Mouse (Mus musculus): ENCODE measurements around the gene Arhgap19. TPM values are rescaled to one million over a fixed set of nuclear protein-coding genes. Genes with fewer than 3 reads are reported as not detected.

The Arhgap19 gene
- polyA plus RNA-seq, 1 experiment = 8.5 TPM

- Histone ChIP-seq H3K4me3 (ENCODE audit: extremely low read depth, insufficient read depth, insufficient read length) (no peak overlapping the region), H3K27ac (ENCODE audit: insufficient read depth, low read length) (no peak overlapping the region), H3K4me1 (ENCODE audit: control insufficient read depth, insufficient read depth, insufficient read length) (peaks cover 9% of the 10 kb centered on the region), H3K27me3 (ENCODE audit: control insufficient read depth, insufficient read depth, low read length) (no peaks in the 10 kb centered on the region), H3K36me3 (ENCODE audit: control insufficient read depth, insufficient read depth, low read length) (no peaks in the 10 kb centered on the region)
- 80% methylated on average over 13 of the region's 13 CpGs for WGBS
- DNase-seq (ENCODE audit: low read depth in 1 of 2, low spot score in 2 of 2) = no peak
- TF ChIP-seq CTCF (IDR thresholded peaks at IDR 0.05; ENCODE audit: extremely low read depth, insufficient read depth, insufficient read length, insufficient replicate concordance) (no peak), POLR2A (IDR thresholded peaks at IDR 0.05; ENCODE audit: low read depth, low read length) (no peak)
Measured at GRCm38 (mm10) chr19:41832501-41833201, 30.8 kb upstream of the Arhgap19 start.

DNA sequence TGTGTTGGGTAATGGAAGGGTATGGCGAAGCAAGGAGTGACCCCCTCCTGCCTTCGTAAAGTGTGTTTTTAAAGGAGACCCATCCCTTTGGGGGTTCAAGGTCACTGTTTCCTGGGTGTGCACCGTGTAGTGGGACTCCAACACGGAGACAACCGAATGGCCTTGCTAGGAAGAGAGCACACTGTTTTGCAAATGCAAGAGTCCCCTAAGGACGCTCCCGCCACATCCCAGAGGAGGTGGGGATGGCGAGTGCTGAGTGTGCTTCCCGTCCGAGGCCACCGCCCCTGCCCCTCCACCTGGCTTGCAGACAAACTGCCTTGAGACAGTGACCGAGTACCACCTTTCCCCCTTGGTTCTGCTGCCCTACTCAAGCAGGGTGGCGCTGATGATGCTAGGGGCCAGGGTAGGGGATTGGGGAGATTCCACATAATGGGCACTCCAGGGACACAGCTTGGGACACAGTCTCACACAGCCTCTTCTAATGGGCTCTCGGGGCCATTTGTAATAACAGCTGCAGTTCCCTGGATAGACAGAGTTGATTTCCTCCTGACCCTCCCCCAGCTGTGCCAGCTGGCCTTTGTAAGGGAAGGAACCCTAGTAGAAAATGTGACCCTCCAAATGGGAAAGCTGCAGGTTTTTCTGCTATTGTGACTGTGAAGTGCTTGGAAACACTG lies 30.0 kb upstream of the Arhgap19 start:
- Histone ChIP-seq H3K36me3 (ENCODE audit: control insufficient read depth, insufficient read depth, low read length) (no peaks in the 10 kb centered on the region), H3K4me1 (ENCODE audit: control insufficient read depth, insufficient read depth, insufficient read length) (peaks cover 9% of the 10 kb centered on the region), H3K27me3 (ENCODE audit: control insufficient read depth, insufficient read depth, low read length) (no peaks in the 10 kb centered on the region), H3K27ac (ENCODE audit: insufficient read depth, low read length) (no peak overlapping the region), H3K4me3 (ENCODE audit: extremely low read depth, insufficient read depth, insufficient read length) (no peak overlapping the region)
- no peak for TF ChIP-seq POLR2A (IDR thresholded peaks at IDR 0.05; ENCODE audit: low read depth, low read length)
- no peak for TF ChIP-seq CTCF (IDR thresholded peaks at IDR 0.05; ENCODE audit: extremely low read depth, insufficient read depth, insufficient read length, insufficient replicate concordance)
- 68% methylated on average over 14 of the region's 14 CpGs for WGBS
- no peak for DNase-seq (ENCODE audit: low read depth in 1 of 2, low spot score in 2 of 2)

GRCm38 (mm10) chr19:41831101-41831570 lies 29.3 kb upstream of the Arhgap19 start:
- Histone ChIP-seq H3K4me1 (ENCODE audit: control insufficient read depth, insufficient read depth, insufficient read length) (peaks cover 9% of the 10 kb centered on the region), H3K36me3 (ENCODE audit: control insufficient read depth, insufficient read depth, low read length) (no peaks in the 10 kb centered on the region), H3K27ac (ENCODE audit: insufficient read depth, low read length) (no peak overlapping the region), H3K27me3 (ENCODE audit: control insufficient read depth, insufficient read depth, low read length) (no peaks in the 10 kb centered on the region), H3K4me3 (ENCODE audit: extremely low read depth, insufficient read depth, insufficient read length) (peak overlapping the region; percentile 81)
- WGBS = 4% methylated on average over 19 of the region's 19 CpGs
- DNase-seq (ENCODE audit: low read depth in 1 of 2, low spot score in 2 of 2) = no peak
- no peak for TF ChIP-seq CTCF (IDR thresholded peaks at IDR 0.05; ENCODE audit: extremely low read depth, insufficient read depth, insufficient read length, insufficient replicate concordance)
- no peak for TF ChIP-seq POLR2A (IDR thresholded peaks at IDR 0.05; ENCODE audit: low read depth, low read length)

DNA sequence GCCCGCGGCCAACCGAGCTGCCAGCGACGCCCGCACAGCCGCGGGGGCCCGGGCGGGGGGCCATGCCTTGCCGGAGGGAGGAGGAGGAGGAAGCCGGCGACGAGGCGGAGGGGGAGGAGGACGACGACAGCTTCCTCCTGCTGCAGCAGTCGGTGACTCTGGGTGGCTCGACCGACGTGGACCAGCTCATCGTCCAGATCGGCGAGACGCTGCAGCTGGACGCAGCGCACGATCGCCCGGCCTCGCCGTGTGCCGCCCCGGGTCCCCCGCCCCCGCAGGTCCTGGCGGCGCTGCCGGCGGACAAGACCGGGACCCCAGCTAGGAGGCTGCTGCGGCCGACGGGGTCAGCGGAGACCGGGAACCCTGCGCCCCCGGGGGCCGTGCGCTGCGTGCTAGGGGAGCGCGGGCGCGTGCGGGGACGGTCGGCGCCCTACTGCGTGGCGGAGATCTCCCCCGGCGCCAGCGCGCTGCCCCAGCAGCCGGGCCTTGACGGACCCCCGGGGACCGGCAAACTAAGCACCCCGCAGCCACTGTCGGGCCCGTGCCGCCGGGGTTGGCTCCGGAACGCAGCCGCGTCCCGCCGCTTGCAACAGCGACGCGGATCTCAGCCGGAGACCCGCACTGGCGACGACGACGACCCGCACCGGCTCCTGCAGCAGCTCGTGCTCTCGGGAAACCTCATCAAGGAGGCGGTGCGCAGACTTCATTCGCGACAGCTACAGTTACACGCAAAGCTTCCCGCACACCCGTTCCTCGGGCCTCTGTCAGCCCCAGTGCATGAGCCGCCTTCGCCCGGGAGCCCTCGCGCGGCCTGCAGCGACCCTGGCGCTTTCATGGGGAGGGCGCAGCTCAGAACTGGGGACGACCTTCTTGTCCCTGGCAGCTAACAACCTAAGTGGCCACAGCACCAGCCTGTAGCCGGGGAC lies 28.5 kb upstream of the Arhgap19 start:
- H3K27ac ChIP-seq (ENCODE audit: insufficient read depth, low read length) = peak overlapping the region; percentile 100
- peak overlapping the region; percentile 81 for H3K4me3 ChIP-seq (ENCODE audit: extremely low read depth, insufficient read depth, insufficient read length)
- peak in 1 of 2 experiments; percentile 78 for DNase-seq (ENCODE audit: low read depth in 1 of 2, low spot score in 2 of 2)
- H3K27me3 ChIP-seq (ENCODE audit: control insufficient read depth, insufficient read depth, low read length) = no peaks in the 10 kb centered on the region
- under 1% methylated on average over 107 of the region's 112 CpGs for WGBS
- H3K36me3 ChIP-seq (ENCODE audit: control insufficient read depth, insufficient read depth, low read length) = no peaks in the 10 kb centered on the region
- TF ChIP-seq CTCF (IDR thresholded peaks at IDR 0.05; ENCODE audit: extremely low read depth, insufficient read depth, insufficient read length, insufficient replicate concordance) (no peak), POLR2A (IDR thresholded peaks at IDR 0.05; ENCODE audit: low read depth, low read length) (no peak)
- H3K4me1 ChIP-seq (ENCODE audit: control insufficient read depth, insufficient read depth, insufficient read length) = peaks cover 9% of the 10 kb centered on the region

- H3K4me3 ChIP-seq (ENCODE audit: extremely low read depth, insufficient read depth, insufficient read length) = peak within 1 kb of the TSS; percentile 81
- peak; percentile 80 to 93 for DNase-seq (ENCODE audit: low read depth in 1 of 2, low spot score in 2 of 2)
- peak within 1 kb of the TSS; percentile 100 for H3K27ac ChIP-seq (ENCODE audit: insufficient read depth, low read length)
- TF ChIP-seq POLR2A (IDR thresholded peaks at IDR 0.05; ENCODE audit: low read depth, low read length) (no peak), CTCF (IDR thresholded peaks at IDR 0.05; ENCODE audit: extremely low read depth, insufficient read depth, insufficient read length, insufficient replicate concordance) (no peak)
- no peaks in the 10 kb centered on the region for H3K36me3 ChIP-seq (ENCODE audit: control insufficient read depth, insufficient read depth, low read length)
- no peaks in the 10 kb centered on the region for H3K27me3 ChIP-seq (ENCODE audit: control insufficient read depth, insufficient read depth, low read length)
- WGBS = under 1% methylated on average over 39 of the region's 39 CpGs
- H3K4me1 ChIP-seq (ENCODE audit: control insufficient read depth, insufficient read depth, insufficient read length) = peaks cover 9% of the 10 kb centered on the region
Measured at GRCm38 (mm10) chr19:41829381-41830105, 27.7 kb upstream of the Arhgap19 start, which contains the start of gene Frat1. Gene Frat1, plus strand, starts transcription at chr19:41829970.

DNA sequence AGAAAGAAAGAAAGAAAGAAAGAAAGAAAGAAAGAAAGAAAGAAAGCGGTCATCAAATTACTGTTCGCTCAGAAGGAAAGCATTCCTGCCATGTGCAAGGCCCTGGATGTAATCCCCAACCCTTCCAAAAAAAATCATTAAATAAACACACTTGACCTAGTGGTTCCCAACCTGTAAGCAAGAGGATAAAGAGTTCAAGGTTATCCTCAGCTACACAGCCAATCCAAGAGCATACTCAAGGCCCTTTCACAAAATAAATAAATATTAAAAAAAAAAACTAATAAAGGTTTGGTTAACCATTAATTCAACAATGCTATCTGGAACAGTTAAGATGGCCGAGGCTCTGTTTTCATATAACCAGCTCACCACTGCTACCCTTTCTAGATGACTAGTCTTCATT lies 27.1 kb upstream of the Arhgap19 start:
- no peaks in the 10 kb centered on the region for H3K36me3 ChIP-seq (ENCODE audit: control insufficient read depth, insufficient read depth, low read length)
- H3K4me1 ChIP-seq (ENCODE audit: control insufficient read depth, insufficient read depth, insufficient read length) = peaks cover 9% of the 10 kb centered on the region
- peak overlapping the region; percentile 9 for H3K27ac ChIP-seq (ENCODE audit: insufficient read depth, low read length)
- no peak overlapping the region for H3K4me3 ChIP-seq (ENCODE audit: extremely low read depth, insufficient read depth, insufficient read length)
- no peaks in the 10 kb centered on the region for H3K27me3 ChIP-seq (ENCODE audit: control insufficient read depth, insufficient read depth, low read length)
- 82% methylated on average over 3 of the region's 3 CpGs for WGBS
- TF ChIP-seq POLR2A (IDR thresholded peaks at IDR 0.05; ENCODE audit: low read depth, low read length) (no peak), CTCF (IDR thresholded peaks at IDR 0.05; ENCODE audit: extremely low read depth, insufficient read depth, insufficient read length, insufficient replicate concordance) (no peak)
- no peak for DNase-seq (ENCODE audit: low read depth in 1 of 2, low spot score in 2 of 2)

All from spleen, adult 2 months (tissue).